Mouse (Mus musculus): ENCODE results near the gene Vmn2r72.

The Vmn2r72 gene

DNA sequence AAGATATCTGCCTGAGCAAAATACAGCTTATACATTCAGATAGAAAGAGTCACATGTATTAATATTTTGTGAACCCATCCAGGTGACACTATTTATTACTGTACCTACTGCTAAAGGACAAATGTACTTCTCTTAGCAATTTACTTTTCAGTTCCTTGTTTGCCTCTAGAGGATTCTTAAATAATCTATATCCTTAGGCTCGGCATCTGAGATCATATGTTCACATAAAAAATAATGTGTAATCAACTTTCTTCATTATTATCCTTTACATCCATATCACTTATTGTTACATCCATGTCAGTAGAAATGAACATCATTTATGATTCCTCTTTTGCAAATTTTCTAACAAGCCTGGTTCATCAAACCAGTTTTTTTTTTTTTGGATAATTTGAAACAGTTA, at the start of gene Vmn2r72:
TSS of gene Vmn2r72 (minus strand) at position 101 of the 400 bp plus-strand sequence.
- no peak for DNase-seq (ENCODE audit: low read depth in 2 of 2, low spot score in 2 of 2)
